Mouse (Mus musculus) heart, embryonic 12.5 days (tissue): ENCODE measurements at regions not wholly inside any gene's neighbourhood (a gene's known extent, or its start where the extent isn't known, plus 50 kb on each side); places are given as distances from the start of the nearest gene placed in this dataset.

Experiments
- ATAC-seq: fragments of 200-750 bp; cut with Nextera tagmentation; 2 replicates; pipeline ENCODE4 v1.8.0; 2017; ENCODE audit warnings: moderate TSS enrichment, moderate library complexity; ENCODE audit not compliant: insufficient number of reproducible peaks, low FRiP score
- H3K27ac ChIP-seq: fragments of 300-500 bp; sonication (generic); 2 replicates; pipeline ENCODE4 v1.5.1; 2016; ENCODE audit warnings: mild to moderate bottlenecking, moderate library complexity; ENCODE audit not compliant: poor library complexity, severe bottlenecking
- H3K27me3 ChIP-seq: fragments of 300-500 bp; sonication (generic); replicated peaks from 2 replicates; pipeline ENCODE4 v1.6.1; 2016; ENCODE audit warnings: mild to moderate bottlenecking, moderate library complexity
- H3K36me3 ChIP-seq: fragments of 300-500 bp; sonication (generic); 2 replicates; pipeline ENCODE4 v1.6.1; 2016; ENCODE audit warnings: mild to moderate bottlenecking, moderate library complexity
- H3K4me1 ChIP-seq: fragments of 300-500 bp; sonication (generic); replicated peaks from 2 replicates; pipeline ENCODE4 v1.6.1; 2016; ENCODE audit warnings: mild to moderate bottlenecking
- H3K4me2 ChIP-seq: fragments of 300-500 bp; sonication (generic); 2 replicates; pipeline ENCODE4 v1.6.1; 2016; ENCODE audit warnings: mild to moderate bottlenecking, moderate library complexity
- H3K4me3 ChIP-seq: fragments of 300-500 bp; sonication (generic); 2 replicates; pipeline ENCODE4 v1.5.1; 2016; ENCODE audit warnings: mild to moderate bottlenecking
- H3K9ac ChIP-seq: fragments of 300-500 bp; sonication (generic); 2 replicates; pipeline ENCODE4 v1.6.1; 2016; ENCODE audit warnings: mild to moderate bottlenecking, moderate library complexity
- H3K9me3 ChIP-seq: fragments of 300-500 bp; sonication (generic); replicated peaks from 2 replicates; pipeline ENCODE4 v1.6.1; 2016; ENCODE audit warnings: mild to moderate bottlenecking, moderate library complexity
- WGBS: fragments of 180-500 bp; shearing (Covaris S2); methylation state at CpG from one replicate; pipeline ENCODE4 v1.1.7; 2016; 5-methylcytosine and 5-hydroxymethylcytosine counted together

GRCm38 (mm10) chr10:20891426-20891825 lies 60.9 kb upstream of the Ahi1 start:
- no peaks in the 10 kb centered on the region for H3K36me3 ChIP-seq
- H3K27me3 ChIP-seq: no peaks in the 10 kb centered on the region
- no peak for ATAC-seq
- H3K9me3 ChIP-seq: no peaks in the 10 kb centered on the region
- H3K4me1 ChIP-seq: no peaks in the 10 kb centered on the region
- H3K27ac ChIP-seq: no peak overlapping the region
- no peak overlapping the region for H3K4me2 ChIP-seq
- WGBS: 45% methylated on average over 6 of the region's 6 CpGs
- no peak overlapping the region for H3K9ac ChIP-seq
- H3K4me3 ChIP-seq: no peak overlapping the region

- no peak for ATAC-seq
- 86% methylated on average over 5 of the region's 5 CpGs for WGBS
These were observed 68.7 kb upstream of the Ahi1 start for GRCm38 (mm10) chr10:20883618-20884017.

GRCm38 (mm10) chr10:20882599-20882998 lies 69.7 kb upstream of the Ahi1 start:
- Histone ChIP-seq H3K4me3 (no peak overlapping the region), H3K4me2 (no peak overlapping the region), H3K9ac (no peak overlapping the region), H3K27ac (no peak overlapping the region), H3K36me3 (no peaks in the 10 kb centered on the region), H3K9me3 (no peaks in the 10 kb centered on the region), H3K4me1 (no peaks in the 10 kb centered on the region), H3K27me3 (no peaks in the 10 kb centered on the region)
- ATAC-seq: no peak
- WGBS: 86% methylated on average over 8 of the region's 8 CpGs

More at GRCm38 (mm10) chr10:20883618-20884017, 68.7 kb upstream of the Ahi1 start:
- H3K4me3 ChIP-seq: no peak overlapping the region
- H3K36me3 ChIP-seq: no peaks in the 10 kb centered on the region
- H3K9me3 ChIP-seq: no peaks in the 10 kb centered on the region
- H3K4me2 ChIP-seq: no peak overlapping the region
- H3K27ac ChIP-seq: no peak overlapping the region
- no peaks in the 10 kb centered on the region for H3K4me1 ChIP-seq
- no peak overlapping the region for H3K9ac ChIP-seq
- H3K27me3 ChIP-seq: no peaks in the 10 kb centered on the region

GRCm38 (mm10) chr10:20880251-20880650 lies 72.1 kb upstream of the Ahi1 start:
- H3K27ac ChIP-seq: no peak overlapping the region
- 80% methylated on average over 4 of the region's 4 CpGs for WGBS

GRCm38 (mm10) chr10:20879482-20879881 lies 72.9 kb upstream of the Ahi1 start:
- no peak for ATAC-seq
- no peaks in the 10 kb centered on the region for H3K9me3 ChIP-seq
- H3K9ac ChIP-seq: no peak overlapping the region
- 0 out of 2 replicates have a peak, but pooled peaks cover 4% of the 10 kb centered on the region for H3K4me1 ChIP-seq
- H3K4me2 ChIP-seq: no peak overlapping the region
- no peak overlapping the region for H3K27ac ChIP-seq
- 55% methylated on average over 8 of the region's 8 CpGs for WGBS
- H3K27me3 ChIP-seq: no peaks in the 10 kb centered on the region
- no peak overlapping the region for H3K4me3 ChIP-seq
- no peaks in the 10 kb centered on the region for H3K36me3 ChIP-seq

More at GRCm38 (mm10) chr10:20880251-20880650, 72.1 kb upstream of the Ahi1 start:
- no peak overlapping the region for H3K9ac ChIP-seq
- no peaks in the 10 kb centered on the region for H3K9me3 ChIP-seq
- H3K4me3 ChIP-seq: no peak overlapping the region
- no peaks in the 10 kb centered on the region for H3K36me3 ChIP-seq
- no peak overlapping the region for H3K4me2 ChIP-seq
- H3K27me3 ChIP-seq: no peaks in the 10 kb centered on the region
- 0 out of 2 replicates have a peak, but pooled peaks cover 4% of the 10 kb centered on the region for H3K4me1 ChIP-seq
- ATAC-seq: no peak

- H3K27me3 ChIP-seq: no peaks in the 10 kb centered on the region
These were observed 85.3 kb upstream of the Ahi1 start for GRCm38 (mm10) chr10:20867076-20867475.

GRCm38 (mm10) chr10:20865031-20865430 lies 87.3 kb upstream of the Ahi1 start:
- Histone ChIP-seq H3K4me2 (no peak overlapping the region), H3K27me3 (no peaks in the 10 kb centered on the region), H3K36me3 (no peaks in the 10 kb centered on the region), H3K9me3 (no peaks in the 10 kb centered on the region; the same call in 1 of the 2 replicates), H3K9ac (no peak overlapping the region), H3K27ac (no peak overlapping the region), H3K4me3 (no peak overlapping the region), H3K4me1 (no peaks in the 10 kb centered on the region)
- no peak for ATAC-seq
- WGBS: 69% methylated on average over 4 of the region's 4 CpGs

More at GRCm38 (mm10) chr10:20867076-20867475, 85.3 kb upstream of the Ahi1 start:
- H3K9ac ChIP-seq: no peak overlapping the region
- H3K4me2 ChIP-seq: no peak overlapping the region
- H3K9me3 ChIP-seq: no peaks in the 10 kb centered on the region
- no peak overlapping the region for H3K27ac ChIP-seq
- no peaks in the 10 kb centered on the region for H3K4me1 ChIP-seq
- WGBS: 82% methylated on average over 12 of the region's 12 CpGs
- H3K4me3 ChIP-seq: no peak overlapping the region
- H3K36me3 ChIP-seq: no peaks in the 10 kb centered on the region
- no peak for ATAC-seq

GRCm38 (mm10) chr10:20857413-20857812 lies 94.9 kb upstream of the Ahi1 start:
- Histone ChIP-seq H3K4me2 (no peak overlapping the region), H3K9me3 (no peaks in the 10 kb centered on the region; the same call in 1 of the 2 replicates), H3K27ac (no peak overlapping the region), H3K27me3 (no peaks in the 10 kb centered on the region), H3K4me1 (peaks cover 9% of the 10 kb centered on the region), H3K4me3 (no peak overlapping the region), H3K9ac (no peak overlapping the region), H3K36me3 (no peaks in the 10 kb centered on the region)
- no peak for ATAC-seq
- 85% methylated on average over 4 of the region's 4 CpGs for WGBS

GRCm38 (mm10) chr10:20854621-20855363 lies 97.6 kb upstream of the Ahi1 start:
- Histone ChIP-seq H3K36me3 (no peaks in the 10 kb centered on the region), H3K9me3 (no peaks in the 10 kb centered on the region), H3K9ac (no peak overlapping the region), H3K4me1 (peaks cover 14% of the 10 kb centered on the region), H3K27me3 (no peaks in the 10 kb centered on the region), H3K4me2 (peak overlapping the region; percentile 37), H3K4me3 (no peak overlapping the region), H3K27ac (no peak overlapping the region)
- WGBS: 34% methylated on average over 14 of the region's 14 CpGs
- no peak for ATAC-seq

GRCm38 (mm10) chr10:20847287-20847686 lies 105.1 kb upstream of the Ahi1 start:
- Histone ChIP-seq H3K9me3 (no peaks in the 10 kb centered on the region), H3K27me3 (no peaks in the 10 kb centered on the region), H3K4me1 (peaks cover 20% of the 10 kb centered on the region), H3K4me2 (no peak overlapping the region), H3K27ac (no peak overlapping the region), H3K4me3 (no peak overlapping the region), H3K36me3 (no peaks in the 10 kb centered on the region), H3K9ac (no peak overlapping the region)
- 86% methylated on average over 8 of the region's 8 CpGs for WGBS
- ATAC-seq: no peak

- peaks cover 28% of the 10 kb centered on the region for H3K4me1 ChIP-seq
- no peak for ATAC-seq
- no peaks in the 10 kb centered on the region for H3K27me3 ChIP-seq
- WGBS: 69% methylated on average over 3 of the region's 3 CpGs
- no peaks in the 10 kb centered on the region for H3K36me3 ChIP-seq
- no peaks in the 10 kb centered on the region for H3K9me3 ChIP-seq
- no peak overlapping the region for H3K27ac ChIP-seq
- no peak overlapping the region for H3K4me3 ChIP-seq
- H3K9ac ChIP-seq: no peak overlapping the region
- no peak overlapping the region for H3K4me2 ChIP-seq
These were observed 109.1 kb upstream of the Ahi1 start for GRCm38 (mm10) chr10:20843277-20843676.

GRCm38 (mm10) chr10:20842131-20842530 lies 110.2 kb upstream of the Ahi1 start:
- Histone ChIP-seq H3K4me2 (no peak overlapping the region), H3K27me3 (no peaks in the 10 kb centered on the region), H3K4me3 (no peak overlapping the region), H3K36me3 (no peaks in the 10 kb centered on the region), H3K9ac (no peak overlapping the region), H3K9me3 (no peaks in the 10 kb centered on the region), H3K27ac (no peak overlapping the region), H3K4me1 (peaks cover 25% of the 10 kb centered on the region)
- WGBS: 90% methylated on average over 1 of the region's 1 CpGs
- ATAC-seq: no peak
